Mouse (Mus musculus) E14TG2a.4 (cell line): ENCODE data around the gene Arhgef3.

ENCODE experiments used
- CTCF ChIP-seq: conservative IDR thresholded peaks from 2 replicates; pipeline ENCODE4 v1.5.1; 2014; ENCODE audit warnings: low read length
- NANOG ChIP-seq: IDR thresholded peaks from 2 replicates; pipeline ENCODE4 v1.6.1; 2014; ENCODE audit warnings: borderline replicate concordance, low read length, mixed read lengths
- POU5F1 ChIP-seq: IDR thresholded peaks from 2 replicates; pipeline ENCODE4 v1.6.1; 2014; ENCODE audit warnings: low read length, borderline replicate concordance

GRCm38 (mm10) chr14:27405947-27406346 lies 291.2 kb downstream of the Arhgef3 start:
- TF ChIP-seq CTCF (no peak), POU5F1 (no peak), NANOG (no peak)
